Mouse (Mus musculus) WW6 (cell line): ENCODE measurements at regions not wholly inside any gene's neighbourhood (a gene's known extent, or its start where the extent isn't known, plus 50 kb on each side); places are given as distances from the start of the nearest gene placed in this dataset.
A peak's percentile ranks its signal among the peaks of the same experiment; 100 is the strongest.

ENCODE experiments used
- DNase-seq: peaks from one replicate; pipeline ENCODE4 v3.0.0-alpha.2; 2013; ENCODE audit warnings: low read depth, low spot score

GRCm38 (mm10) chr11:109039792-109040518, 104.2 kb downstream of the E030025P04Rik start:
- DNase-seq: no peak

- no peak for DNase-seq
Measured at GRCm38 (mm10) chr11:109039060-109039791, 104.9 kb downstream of the E030025P04Rik start.

GRCm38 (mm10) chr11:109038136-109038535, 106.0 kb downstream of the E030025P04Rik start:
- DNase-seq: no peak

- DNase-seq: no peak
Measured at GRCm38 (mm10) chr11:109034596-109034995, 109.6 kb downstream of the E030025P04Rik start.

GRCm38 (mm10) chr11:109034072-109034471, 110.1 kb downstream of the E030025P04Rik start:
- DNase-seq: no peak

GRCm38 (mm10) chr11:109032729-109033128, 111.4 kb downstream of the E030025P04Rik start:
- DNase-seq: no peak

GRCm38 (mm10) chr11:109030486-109030885, 110.3 kb downstream of the Axin2 start:
- DNase-seq: peak; percentile 26

GRCm38 (mm10) chr11:109029894-109030293, 109.7 kb downstream of the Axin2 start:
- DNase-seq: no peak

- DNase-seq: no peak
Measured at GRCm38 (mm10) chr11:109014806-109015205, 94.7 kb downstream of the Axin2 start.

GRCm38 (mm10) chr11:109011161-109011560, 91.0 kb downstream of the Axin2 start:
- no peak for DNase-seq

GRCm38 (mm10) chr11:109008872-109009271, 88.7 kb downstream of the Axin2 start:
- DNase-seq: no peak

- DNase-seq: no peak
Measured at GRCm38 (mm10) chr11:109005681-109006080, 85.5 kb downstream of the Axin2 start.
